Mouse (Mus musculus) frontal cortex, postnatal 36 days (tissue): ENCODE measurements around the gene Rasal1.
A peak's percentile ranks its signal among the peaks of the same experiment; 100 is the strongest.

ENCODE experiments used
- DNase-seq, 2 experiments: peaks; one replicate each; pipeline ENCODE4 v3.0.0; 2022; ENCODE audit warnings: low spot score in 2 of 2

Gene Rasal1

DNA sequence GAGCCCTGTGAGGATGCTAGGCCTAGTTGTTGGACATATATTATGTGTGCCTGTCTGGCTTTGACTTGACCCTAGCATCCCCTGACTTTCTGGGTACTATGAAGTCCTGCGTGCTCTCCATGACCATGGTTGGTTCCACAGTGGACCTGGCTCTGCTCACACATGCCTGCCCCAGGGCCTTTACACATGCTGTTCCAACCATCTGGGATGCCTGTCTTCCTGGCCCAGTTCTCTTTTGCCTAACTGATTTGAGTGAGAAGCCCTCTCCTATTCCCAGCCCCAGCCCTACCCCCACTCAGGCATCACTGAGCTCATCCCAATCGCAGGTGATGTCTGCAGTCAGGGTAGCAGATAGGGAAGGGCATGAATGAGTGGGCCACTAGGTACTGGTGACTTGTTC lies 5.3 kb downstream of the Rasal1 start:
- DNase-seq: no peak

DNA sequence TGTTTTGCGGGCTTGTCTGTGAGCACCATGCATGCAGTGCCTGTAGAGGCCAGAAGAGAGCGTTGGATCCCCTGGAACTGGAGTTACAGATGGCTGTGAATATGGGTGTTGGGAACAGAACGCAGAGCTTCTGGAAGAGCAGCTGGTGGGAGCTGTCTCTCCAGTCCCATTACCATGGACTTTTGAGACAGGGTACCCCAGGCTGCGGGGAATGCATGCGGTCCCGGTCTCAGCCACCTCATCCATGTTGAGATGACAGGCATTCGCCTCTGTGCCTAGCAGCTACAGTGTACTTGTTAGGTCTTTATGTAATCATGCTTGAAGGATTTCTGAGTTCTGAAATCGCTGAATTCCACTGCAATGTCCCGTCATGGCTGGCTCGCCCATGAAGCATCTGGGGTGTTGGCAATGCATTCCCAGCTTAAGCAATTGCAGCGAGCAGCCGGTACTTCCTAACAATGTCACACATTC lies 7.7 kb downstream of the Rasal1 start:
- peak; percentile 58 to 84 for DNase-seq

DNA sequence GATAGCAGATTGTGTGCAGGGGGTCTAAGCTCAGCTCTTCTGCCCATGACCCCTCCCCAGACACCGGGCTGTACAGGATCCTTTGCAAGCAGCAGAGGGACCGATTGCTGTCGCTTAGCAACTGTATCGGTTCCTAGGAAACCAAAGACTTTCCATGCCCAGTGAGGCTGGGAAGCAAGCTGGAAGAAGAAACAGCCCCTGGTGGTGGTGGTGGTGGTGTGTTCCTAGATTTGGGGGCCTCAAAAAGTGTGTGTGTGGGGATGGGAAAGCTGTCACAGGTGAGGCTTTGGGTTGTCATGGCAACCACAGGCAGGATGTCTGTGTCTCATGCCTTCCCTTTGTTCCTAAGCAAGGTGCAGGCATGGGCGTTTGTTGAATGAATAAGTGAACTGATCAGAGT lies 12.2 kb downstream of the Rasal1 start:
- peak in 1 of 2 experiments; percentile 59 for DNase-seq

DNA sequence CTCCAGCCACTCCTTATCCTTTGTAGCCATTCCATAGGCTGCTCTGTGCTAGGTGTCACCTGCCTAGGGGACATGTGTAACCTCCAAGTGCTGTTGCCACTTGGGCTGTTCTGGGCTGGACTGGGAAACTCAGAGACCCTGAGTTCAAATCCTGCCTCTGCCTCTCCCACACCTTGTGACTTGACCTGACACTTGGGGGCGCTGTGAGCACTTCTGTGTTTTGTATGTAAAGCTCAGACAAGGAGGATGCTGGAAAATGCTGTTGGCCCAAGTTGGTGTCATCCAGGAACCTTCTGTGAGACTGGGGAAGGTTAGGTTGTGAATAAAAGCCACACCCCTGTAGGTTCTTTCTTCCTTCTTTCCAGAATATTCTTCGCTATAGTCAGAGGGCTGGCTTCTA lies 16.3 kb downstream of the Rasal1 start:
- DNase-seq: no peak

DNA sequence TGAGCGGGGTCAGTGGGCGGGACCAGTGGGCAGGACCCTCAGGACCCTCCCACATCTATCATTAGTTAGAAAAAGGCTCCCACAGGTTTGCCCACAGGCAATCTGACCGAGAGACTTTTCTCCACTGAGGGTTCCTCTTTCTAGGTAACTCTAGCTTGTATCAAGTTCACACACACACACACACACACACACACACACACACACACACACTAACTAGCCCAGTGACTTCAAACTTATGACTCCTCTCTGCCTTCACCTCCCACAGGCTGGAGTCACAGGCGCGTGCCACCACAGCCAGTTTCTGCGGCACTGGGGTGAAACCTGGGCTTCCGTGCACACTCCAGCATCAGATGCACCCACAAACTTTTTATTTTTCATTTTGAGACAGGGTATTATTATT lies 20.1 kb downstream of the Rasal1 start:
- DNase-seq: no peak

DNA sequence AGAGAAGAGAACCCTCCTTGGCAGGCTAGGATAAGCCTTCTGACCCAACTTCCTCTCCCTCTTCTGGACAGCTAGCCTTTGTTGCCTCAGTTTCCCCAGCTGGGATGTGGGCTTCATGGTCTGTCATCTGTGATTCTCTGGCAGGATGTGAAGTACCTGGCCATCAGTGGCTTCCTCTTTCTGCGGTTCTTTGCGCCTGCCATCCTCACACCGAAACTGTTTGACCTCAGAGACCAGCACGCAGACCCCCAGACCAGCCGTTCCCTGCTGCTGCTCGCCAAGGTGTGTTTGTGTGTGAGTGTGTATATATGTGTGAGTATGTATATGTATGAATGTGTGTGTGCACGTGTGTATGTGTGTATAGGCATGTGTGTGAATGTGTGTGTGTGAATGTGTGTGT lies 21.5 kb downstream of the Rasal1 start:
- DNase-seq: no peak

DNA sequence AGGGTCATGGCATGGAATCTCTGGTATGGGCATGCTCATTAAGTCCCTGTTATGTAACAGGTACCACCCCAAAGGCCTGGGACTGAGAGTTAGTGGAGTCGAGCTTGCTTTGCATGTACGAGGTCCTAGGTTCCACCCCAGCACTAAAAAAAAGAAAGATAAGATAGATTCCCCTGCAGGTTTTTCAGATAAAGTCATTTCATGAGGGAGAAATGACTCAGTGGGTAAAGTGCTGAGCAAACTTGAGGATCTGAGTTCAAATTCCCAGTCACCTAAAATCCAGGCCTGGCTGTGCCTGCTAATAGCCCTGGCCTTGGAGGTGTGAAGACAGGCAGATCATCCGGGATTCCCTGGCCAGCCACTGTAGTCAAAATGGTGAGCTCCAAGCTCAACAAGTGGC lies 23.3 kb downstream of the Rasal1 start:
- no peak for DNase-seq

DNA sequence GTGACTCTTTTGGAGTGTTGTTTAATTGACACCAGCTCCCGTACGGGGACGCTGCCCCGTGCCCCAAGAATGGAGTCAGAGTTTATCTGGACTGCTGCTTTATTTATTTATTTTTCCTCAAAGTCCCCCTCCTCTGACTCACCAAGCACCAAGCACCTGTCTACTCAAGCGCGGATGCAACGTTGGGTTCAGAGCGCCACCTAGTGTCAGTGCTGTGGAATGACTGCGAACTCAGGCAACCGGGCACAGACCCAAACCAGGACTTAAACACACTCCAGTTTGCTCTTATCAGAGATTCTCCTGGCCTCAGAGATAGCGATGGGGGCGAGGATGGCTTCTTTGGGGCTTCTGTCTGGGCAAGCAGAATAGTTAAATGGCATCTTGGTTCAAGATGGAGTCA lies 25.0 kb downstream of the Rasal1 start:
- DNase-seq: peak; percentile 73 to 82

DNA sequence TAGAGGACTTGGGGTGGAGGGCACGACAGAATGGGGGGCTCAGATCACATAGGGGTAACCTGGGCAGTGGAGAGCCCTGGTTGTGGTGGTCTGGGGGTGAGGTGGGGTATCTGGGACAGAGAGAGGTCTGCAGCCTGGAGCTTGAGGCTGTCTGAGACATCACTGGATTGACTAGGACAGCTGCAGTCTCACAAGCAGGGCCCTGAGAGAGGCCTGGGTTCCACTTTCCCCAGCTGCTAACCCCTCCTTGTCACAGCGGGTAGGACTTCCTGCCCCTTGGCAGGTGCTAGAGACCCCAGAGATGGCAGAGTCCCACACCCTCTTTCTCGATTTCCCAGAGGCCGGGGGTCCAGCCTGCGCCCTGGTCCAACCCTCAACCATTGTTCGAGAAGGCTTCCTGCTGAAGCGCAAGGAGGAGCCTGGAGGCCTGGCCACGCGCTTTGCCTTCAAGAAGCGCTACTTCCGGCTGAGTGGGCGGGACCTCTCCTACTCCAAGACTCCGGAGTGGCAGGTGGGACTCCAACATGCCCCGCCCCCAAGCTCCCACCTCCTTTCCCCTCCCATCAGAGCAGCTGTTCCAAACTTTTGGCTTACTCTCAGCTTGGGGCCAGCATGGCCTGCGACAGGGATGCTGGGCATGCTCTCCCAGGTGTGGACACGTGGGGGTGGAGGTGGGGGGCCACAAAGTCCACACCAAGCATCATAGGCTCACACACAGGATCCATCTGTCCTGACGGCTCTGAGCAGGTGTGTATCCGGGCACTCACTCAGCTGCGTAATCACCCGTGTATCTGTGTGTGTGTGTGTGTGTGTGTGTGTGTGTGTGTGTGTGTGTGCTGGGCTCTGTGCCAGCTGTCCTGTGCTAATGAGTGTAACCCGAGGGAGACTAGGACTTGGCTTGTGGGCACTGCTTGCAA lies 25.9 kb downstream of the Rasal1 start:
- no peak for DNase-seq

DNA sequence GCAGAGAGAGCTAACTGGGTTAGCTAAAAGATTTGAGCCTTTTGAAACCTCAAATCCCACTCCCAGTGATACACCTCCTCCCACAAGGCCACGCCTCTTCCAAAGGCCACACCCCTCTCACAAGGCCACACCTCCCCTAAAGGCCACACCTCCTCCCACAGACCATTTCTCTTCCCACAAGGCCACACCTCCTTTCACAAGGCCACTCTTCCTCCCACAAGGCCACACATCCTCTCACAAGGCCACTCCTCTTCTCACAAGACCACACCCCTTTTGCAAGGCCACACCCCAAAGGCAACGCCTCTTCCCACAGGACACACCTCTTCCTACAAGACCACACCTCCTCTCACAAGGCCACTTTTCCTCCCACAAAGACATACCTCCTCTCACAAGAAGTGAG lies 28.9 kb downstream of the Rasal1 start:
- DNase-seq: no peak

DNA sequence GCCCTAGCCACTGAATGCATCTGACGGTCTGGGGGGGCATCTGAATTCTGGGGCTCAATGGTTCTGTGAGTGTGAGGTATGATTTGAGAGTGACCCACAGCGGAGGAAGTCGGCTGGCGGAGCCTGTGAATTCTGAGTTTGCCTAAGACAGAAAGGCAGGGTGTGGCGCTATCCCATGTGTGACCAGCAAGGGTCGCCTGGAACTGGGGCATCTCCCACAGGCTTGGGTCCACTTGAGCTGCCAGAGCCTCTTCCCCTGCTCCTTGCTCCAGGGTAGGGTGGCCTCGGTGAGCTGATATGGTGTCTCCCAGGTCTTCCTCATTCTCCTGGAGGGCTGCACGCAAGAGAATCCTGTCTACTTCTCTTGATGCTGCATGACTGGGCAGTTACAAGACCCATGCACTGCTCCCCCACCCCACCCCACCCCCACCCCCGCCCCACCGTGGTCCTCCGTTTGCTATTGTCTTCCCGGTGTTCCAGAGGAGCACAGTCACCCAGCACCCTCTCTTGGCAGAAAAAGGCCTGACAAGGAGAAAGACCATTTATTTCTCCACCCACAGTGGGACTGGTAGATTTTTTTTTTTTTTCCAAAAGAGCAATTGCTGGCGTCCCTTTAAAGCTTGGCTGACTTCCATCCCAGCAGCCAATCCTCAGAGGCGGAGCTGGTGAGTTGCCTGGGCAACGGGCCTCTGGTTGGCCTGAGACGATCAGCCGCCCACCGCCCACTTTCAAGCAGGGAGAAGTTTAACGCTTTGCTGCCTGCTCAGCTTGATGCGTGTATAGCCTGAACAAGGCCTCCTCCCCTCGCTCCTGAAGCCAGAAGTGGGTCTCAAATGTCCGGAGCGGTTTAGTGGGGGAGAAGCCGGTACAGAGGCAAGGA lies 31.3 kb downstream of the Rasal1 start:
- peak; percentile 89 to 94 for DNase-seq

DNA sequence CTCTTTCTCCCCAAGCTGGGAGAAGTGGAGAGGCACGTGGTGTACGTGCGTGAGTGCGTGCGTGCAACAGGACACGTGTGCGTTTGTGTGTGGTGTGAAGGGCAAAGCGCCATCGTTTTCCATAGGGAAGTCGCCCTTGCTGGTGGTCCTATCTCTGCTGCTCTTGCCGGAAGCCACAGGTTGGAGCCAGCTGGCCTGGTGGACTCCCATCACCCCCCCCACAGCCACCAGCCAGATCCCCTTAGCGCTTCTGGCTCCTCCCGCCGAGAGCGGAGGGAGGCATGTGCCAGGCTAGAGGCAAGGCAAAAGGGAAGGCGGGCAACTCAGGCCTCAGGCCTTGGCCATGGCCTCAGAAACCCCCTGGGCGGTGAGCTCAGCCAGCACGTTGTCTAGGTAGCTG lies 32.3 kb downstream of the Rasal1 start:
- DNase-seq: peak in 1 of 2 experiments; percentile 33

DNA sequence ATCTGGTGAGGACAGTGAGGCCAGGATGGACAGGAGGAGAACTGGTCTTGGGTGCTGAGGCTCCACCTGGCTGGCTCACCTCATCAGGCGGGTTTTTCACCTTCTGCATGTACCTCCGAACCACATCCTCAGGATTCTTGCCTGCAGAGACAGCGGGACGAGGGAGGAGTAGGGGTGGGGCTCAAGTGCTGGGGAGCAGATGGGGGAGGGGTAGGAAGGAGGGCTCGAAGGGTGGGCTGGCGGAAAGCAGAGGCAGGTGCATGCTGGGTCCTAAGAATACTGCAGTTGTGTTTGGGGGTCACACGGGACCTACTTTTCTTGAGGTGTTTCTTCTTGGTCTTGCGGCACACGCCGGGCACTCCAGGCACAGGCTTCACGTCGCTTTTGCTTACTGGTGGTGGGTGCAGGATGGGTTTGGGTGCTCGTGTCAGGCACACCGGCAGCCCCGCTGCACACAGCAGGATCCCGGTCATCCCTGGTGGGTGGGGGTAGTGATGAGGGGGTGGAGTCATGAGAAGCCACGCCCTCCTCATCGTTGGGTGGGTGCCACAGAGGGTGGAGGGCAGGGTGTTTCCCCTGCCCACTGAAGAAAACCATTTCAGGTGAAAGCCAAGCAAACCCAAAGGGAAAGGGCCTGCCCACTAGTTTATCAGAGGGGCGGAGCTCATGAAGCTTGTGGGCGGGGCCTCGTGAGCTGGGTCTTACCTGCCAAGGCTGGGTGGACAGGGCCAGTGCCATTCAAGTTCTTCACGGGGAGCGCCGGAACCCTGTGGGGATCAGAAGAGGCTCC lies 34.6 kb downstream of the Rasal1 start:
- no peak for DNase-seq

DNA sequence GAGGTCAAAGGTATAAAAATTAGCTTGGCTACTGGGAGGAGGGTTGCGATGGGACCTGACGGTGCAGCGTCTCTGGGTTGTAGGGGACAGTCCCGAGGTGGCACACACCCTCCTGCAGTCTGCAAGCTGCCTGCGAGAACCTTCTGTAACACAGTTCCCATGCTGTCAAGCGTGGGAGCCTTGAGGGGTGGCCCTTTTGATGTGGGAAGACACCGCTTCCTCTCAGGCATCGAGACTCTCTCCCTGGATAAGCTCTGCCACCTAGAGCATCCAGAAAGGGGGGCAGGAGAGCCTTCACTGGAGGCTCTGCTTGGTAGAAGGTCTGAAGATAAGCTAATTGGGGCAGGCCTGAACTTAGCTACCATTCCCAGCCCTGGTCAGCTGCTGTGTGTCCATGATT lies 37.1 kb downstream of the Rasal1 start:
- DNase-seq: no peak

DNA sequence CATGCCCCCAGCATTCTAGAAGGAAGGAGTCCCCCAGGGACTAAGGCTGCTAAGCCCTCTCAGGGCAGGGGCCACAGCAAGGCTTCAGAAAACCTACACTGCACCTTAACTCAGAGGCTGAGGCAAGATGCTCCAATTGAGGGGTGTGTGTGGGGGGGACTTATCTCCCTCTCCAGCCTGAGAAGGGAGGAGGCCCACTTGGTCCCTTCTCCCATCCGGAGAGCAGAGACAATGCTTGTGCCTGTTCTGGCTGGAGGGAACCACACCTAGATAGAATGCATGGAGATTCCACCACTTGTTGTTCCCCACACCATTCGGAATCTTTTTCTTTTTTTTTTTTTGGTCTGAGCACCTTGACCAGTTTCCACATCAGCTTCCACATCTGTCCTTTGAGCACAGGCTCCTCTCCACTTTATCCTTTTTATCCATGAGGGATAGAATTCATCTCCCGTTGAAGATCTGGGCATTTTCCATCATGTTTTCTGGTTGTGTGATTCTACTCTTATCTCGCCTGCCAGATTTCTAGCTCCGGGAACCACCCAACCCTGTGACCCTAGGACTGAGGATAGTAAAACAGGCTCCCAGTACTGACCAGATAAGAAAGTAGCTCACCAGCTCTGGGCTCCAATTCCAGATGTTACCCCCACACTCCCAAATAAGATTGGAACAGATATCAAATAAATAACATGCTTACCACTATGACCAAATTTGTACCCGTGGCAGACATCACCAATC lies 38.3 kb downstream of the Rasal1 start:
- DNase-seq: no peak

DNA sequence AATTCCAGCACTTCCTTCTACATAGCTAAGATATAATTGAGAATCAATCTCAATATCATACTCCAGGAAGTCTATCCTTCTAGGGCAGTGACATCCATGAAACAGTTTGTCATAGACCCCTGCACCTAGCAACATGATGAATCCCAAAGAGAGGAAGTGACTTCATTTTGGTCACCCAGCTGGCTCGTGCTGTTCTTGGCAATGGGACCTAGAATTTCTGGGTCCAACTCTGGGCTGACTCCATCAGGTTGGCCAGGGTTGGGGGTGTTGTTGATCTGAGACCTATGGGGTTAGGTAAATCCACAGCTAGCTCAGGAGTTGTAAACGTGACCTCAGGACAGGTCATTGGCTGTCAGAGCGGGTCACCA lies 38.9 kb downstream of the Rasal1 start:
- DNase-seq: no peak

DNA sequence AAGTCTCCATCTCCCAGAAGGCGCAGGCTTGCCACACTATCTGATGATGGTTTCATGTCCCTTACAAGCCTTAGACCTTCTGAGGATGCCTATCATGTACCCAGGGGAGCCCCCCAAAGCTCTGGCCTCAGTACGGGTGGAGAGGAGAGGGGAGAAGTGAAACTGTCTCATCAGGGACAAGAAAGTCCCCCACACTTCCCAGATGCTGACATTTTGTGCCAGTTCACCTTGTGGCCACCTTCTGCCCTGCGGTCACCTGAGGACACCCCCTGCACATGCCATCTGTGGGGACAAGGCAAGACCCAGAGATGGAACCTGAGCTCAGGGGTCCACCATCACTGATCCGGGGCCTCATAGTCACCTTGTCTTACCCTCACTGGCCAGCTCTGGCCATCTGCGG lies 39.3 kb downstream of the Rasal1 start:
- no peak for DNase-seq

DNA sequence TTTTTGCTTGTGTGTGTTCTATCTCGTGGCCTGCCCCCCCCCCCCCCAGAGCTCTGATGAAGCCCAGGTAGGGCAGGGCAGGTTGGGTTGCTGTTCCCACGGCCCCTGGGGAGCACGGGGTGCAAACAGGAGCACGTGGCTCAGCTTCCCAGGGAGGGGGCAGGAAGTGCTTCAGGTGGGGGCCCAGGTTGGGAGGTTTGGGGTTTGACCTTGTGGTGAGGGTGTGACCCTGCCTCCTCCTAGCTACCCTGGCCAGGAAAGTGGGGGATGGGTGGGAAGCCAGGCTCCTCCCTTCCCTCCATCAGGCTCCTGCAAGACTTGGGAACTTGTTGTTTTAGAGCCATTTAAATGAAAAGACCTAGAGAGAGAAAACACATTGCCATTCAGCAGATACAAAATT lies 39.8 kb downstream of the Rasal1 start:
- no peak for DNase-seq

DNA sequence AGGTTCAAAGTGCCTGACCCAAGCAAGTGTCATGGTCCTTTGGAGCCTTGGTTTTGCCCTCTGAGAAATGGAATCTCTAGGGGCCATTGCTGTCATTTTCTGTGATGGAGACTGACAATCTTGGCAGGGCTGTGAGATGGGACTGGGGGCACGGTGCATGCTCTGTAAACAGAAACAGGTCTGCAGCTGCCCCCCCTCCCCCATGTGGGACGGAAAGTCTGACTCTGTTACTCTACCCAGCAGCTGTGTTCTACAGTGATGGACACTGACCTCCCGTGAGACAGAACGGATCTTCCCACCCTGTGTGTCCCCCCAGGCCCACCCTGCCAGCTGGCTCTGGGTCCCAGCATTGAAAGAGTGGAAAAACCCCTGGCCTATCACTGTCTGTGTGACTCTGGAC lies 41.8 kb downstream of the Rasal1 start:
- no peak for DNase-seq

DNA sequence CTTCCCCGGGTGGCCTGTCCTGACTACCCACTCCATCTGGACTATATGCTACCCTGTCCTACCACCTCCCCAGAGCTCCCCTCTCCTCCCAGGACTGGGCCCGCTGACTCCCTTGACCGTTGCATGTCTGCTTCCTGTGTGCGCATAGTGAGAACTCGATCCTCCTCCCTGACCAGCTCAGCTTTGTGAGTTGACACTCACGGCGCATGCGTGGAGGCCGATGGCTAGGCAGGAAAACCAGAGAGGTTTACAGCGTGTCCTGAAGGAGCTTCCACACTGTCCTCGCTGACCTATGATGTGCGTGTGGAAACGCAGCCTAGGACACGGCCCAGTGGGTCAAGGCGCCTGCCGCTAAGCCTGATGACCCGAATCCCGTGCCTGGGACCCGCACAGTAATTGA lies 43.4 kb downstream of the Rasal1 start:
- DNase-seq: no peak
